Mouse (Mus musculus): ENCODE results near the gene Atp2b2.

The Atp2b2 gene

GRCm38 (mm10) chr6:114042332-114042731 lies at the start of gene Atp2b2:
Gene Atp2b2 (minus strand): TSS chr6:114042613.
- no peak for DNase-seq (ENCODE audit: low spot score in 2 of 2)

- peak; percentile 36 to 76 for DNase-seq (ENCODE audit: low spot score in 2 of 2)
Observed at GRCm38 (mm10) chr6:114089626-114090025, 47.2 kb upstream of the Atp2b2 start.

GRCm38 (mm10) chr6:114087106-114087505 lies 44.7 kb upstream of the Atp2b2 start:
- DNase-seq (ENCODE audit: low spot score in 2 of 2): no peak

GRCm38 (mm10) chr6:114078556-114078955 lies 36.1 kb upstream of the Atp2b2 start:
- DNase-seq (ENCODE audit: low spot score in 2 of 2): no peak

GRCm38 (mm10) chr6:114076560-114076959 lies 34.1 kb upstream of the Atp2b2 start:
- DNase-seq (ENCODE audit: low spot score in 2 of 2): peak; percentile 74 to 79

GRCm38 (mm10) chr6:114076061-114076460 lies 33.6 kb upstream of the Atp2b2 start:
- DNase-seq (ENCODE audit: low spot score in 2 of 2): no peak

- DNase-seq (ENCODE audit: low spot score in 2 of 2): no peak
Observed at GRCm38 (mm10) chr6:114074929-114075328, 32.5 kb upstream of the Atp2b2 start.

GRCm38 (mm10) chr6:114074256-114074655 lies 31.8 kb upstream of the Atp2b2 start:
- no peak for DNase-seq (ENCODE audit: low spot score in 2 of 2)

GRCm38 (mm10) chr6:114071564-114071963 lies 29.2 kb upstream of the Atp2b2 start:
- DNase-seq (ENCODE audit: low spot score in 2 of 2): peak in 1 of 2 experiments; percentile 62

GRCm38 (mm10) chr6:114063100-114063499 lies 20.7 kb upstream of the Atp2b2 start:
- DNase-seq (ENCODE audit: low spot score in 2 of 2): no peak

- DNase-seq (ENCODE audit: low spot score in 2 of 2): no peak
Observed at GRCm38 (mm10) chr6:114062688-114063087, 20.3 kb upstream of the Atp2b2 start.

- no peak for DNase-seq (ENCODE audit: low spot score in 2 of 2)
Observed at GRCm38 (mm10) chr6:114059206-114059605, 16.8 kb upstream of the Atp2b2 start.

GRCm38 (mm10) chr6:114058030-114058808 lies 15.8 kb upstream of the Atp2b2 start:
- no peak for DNase-seq (ENCODE audit: low spot score in 2 of 2)

GRCm38 (mm10) chr6:114055311-114055710 lies 12.9 kb upstream of the Atp2b2 start:
- DNase-seq (ENCODE audit: low spot score in 2 of 2): no peak

GRCm38 (mm10) chr6:114044962-114045361 lies 2.5 kb upstream of the Atp2b2 start:
- peak in 1 of 2 experiments; percentile 44 for DNase-seq (ENCODE audit: low spot score in 2 of 2)

GRCm38 (mm10) chr6:114042836-114043235 lies 423 bp upstream of the Atp2b2 start:
- no peak for DNase-seq (ENCODE audit: low spot score in 2 of 2)

- no peak for DNase-seq (ENCODE audit: low spot score in 2 of 2)
Observed at GRCm38 (mm10) chr6:114041911-114042284, 515 bp downstream of the Atp2b2 start.

- peak in 1 of 2 experiments; percentile 26 for DNase-seq (ENCODE audit: low spot score in 2 of 2)
Observed at GRCm38 (mm10) chr6:114041097-114041910, 1.1 kb downstream of the Atp2b2 start.

- no peak for DNase-seq (ENCODE audit: low spot score in 2 of 2)
Observed at GRCm38 (mm10) chr6:114035704-114036103, 6.7 kb downstream of the Atp2b2 start.

- DNase-seq (ENCODE audit: low spot score in 2 of 2): no peak
Observed at GRCm38 (mm10) chr6:114032822-114033221, 9.6 kb downstream of the Atp2b2 start.

- no peak for DNase-seq (ENCODE audit: low spot score in 2 of 2)
Observed at GRCm38 (mm10) chr6:114023794-114024193, 18.6 kb downstream of the Atp2b2 start.

- no peak for DNase-seq (ENCODE audit: low spot score in 2 of 2)
Observed at GRCm38 (mm10) chr6:114022104-114022503, 20.3 kb downstream of the Atp2b2 start.

GRCm38 (mm10) chr6:114013801-114014200 lies 28.6 kb downstream of the Atp2b2 start:
- no peak for DNase-seq (ENCODE audit: low spot score in 2 of 2)

Measured in frontal cortex, postnatal 14 days (tissue).